Mouse (Mus musculus) testis, adult 2 months (tissue): ENCODE results near the gene Lrrc28. TPM values are rescaled to one million over a fixed set of nuclear protein-coding genes. Genes with fewer than 3 reads are reported as not detected.

Experiments used
- H3K27ac ChIP-seq: fragments of 200-500 bp; 2 replicates; pipeline ENCODE4 v1.5.1; 2012; ENCODE audit warnings: low read depth, low read length; ENCODE audit not compliant: control insufficient read depth, insufficient read depth
- H3K27me3 ChIP-seq: fragments of 200-500 bp; 2 replicates; pipeline ENCODE4 v1.6.1; 2012; ENCODE audit warnings: mild to moderate bottlenecking, low read length, moderate library complexity; ENCODE audit not compliant: control insufficient read depth, insufficient read depth
- H3K36me3 ChIP-seq: fragments of 200-500 bp; 2 replicates; pipeline ENCODE4 v1.6.1; 2012; ENCODE audit warnings: mild to moderate bottlenecking, low read length; ENCODE audit not compliant: control insufficient read depth, insufficient read depth
- H3K4me1 ChIP-seq: fragments of 200-500 bp; 2 replicates; pipeline ENCODE4 v1.6.1; 2012; ENCODE audit warnings: low read length; ENCODE audit not compliant: control insufficient read depth, insufficient read depth
- H3K4me3 ChIP-seq: fragments of 200-500 bp; 2 replicates; pipeline ENCODE4 v1.5.1; 2012; ENCODE audit warnings: low read depth, mild to moderate bottlenecking, low read length, moderate library complexity, mixed read lengths; ENCODE audit not compliant: control insufficient read depth
- CTCF ChIP-seq: fragments of 200-500 bp; IDR thresholded peaks from 2 replicates; pipeline ENCODE4 v1.5.1; 2012; ENCODE audit warnings: low read depth, mild to moderate bottlenecking, inconsistent platforms, low read length, moderate library complexity; ENCODE audit not compliant: control insufficient read depth, insufficient read depth, insufficient replicate concordance
- POLR2A ChIP-seq: fragments of 200-500 bp; IDR thresholded peaks from 2 replicates; pipeline ENCODE4 v1.6.1; 2012; ENCODE audit warnings: low read depth, mild to moderate bottlenecking, inconsistent platforms, low read length, moderate library complexity; ENCODE audit not compliant: control insufficient read depth
- polyA plus RNA-seq: library from polyadenylated mRNA; depleted of rRNA; stranded (reverse); fragments of >200 nt; gene quantifications from 2 replicates; pipeline ENCODE4 v1.2.3, GENCODE M21; 2012

Lrrc28 gene
- polyA plus RNA-seq, 1 experiment, result 565 TPM

DNA sequence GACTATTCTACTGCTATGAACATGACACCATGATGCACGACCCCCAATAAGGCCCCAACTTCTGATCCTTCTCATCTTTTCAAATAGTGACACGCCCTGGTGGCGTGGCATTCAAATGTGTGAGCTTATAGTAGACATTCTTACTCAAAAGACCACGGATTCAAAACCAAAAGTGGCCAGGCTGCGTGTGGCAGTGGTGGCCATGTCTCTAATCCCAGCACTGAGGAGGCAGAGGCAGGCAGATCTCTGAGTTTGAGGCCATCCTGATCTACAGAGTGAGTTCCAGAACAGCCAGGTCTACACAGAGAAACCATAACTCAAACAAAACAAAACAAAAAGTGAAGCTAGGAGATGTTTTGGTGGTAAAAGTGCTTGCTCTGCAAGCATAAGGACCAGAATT, 18.4 kb downstream of the Lrrc28 start:
- no peak for TF ChIP-seq CTCF
- no peak for TF ChIP-seq POLR2A
- H3K36me3 ChIP-seq, result no peaks in the 10 kb centered on the region; the same call in 1 of the 2 replicates
- H3K4me1 ChIP-seq, result no peaks in the 10 kb centered on the region
- no peak overlapping the region for H3K4me3 ChIP-seq
- H3K27ac ChIP-seq, result no peak overlapping the region
- H3K27me3 ChIP-seq, result no peaks in the 10 kb centered on the region

- Histone ChIP-seq H3K4me3 (no peak overlapping the region), H3K27ac (no peak overlapping the region), H3K36me3 (no peaks in the 10 kb centered on the region; the same call in 1 of the 2 replicates), H3K4me1 (no peaks in the 10 kb centered on the region), H3K27me3 (no peaks in the 10 kb centered on the region)
- TF ChIP-seq POLR2A (no peak), CTCF (no peak)
Observed at GRCm38 (mm10) chr7:67622151-67622550, 22.9 kb downstream of the Lrrc28 start.

GRCm38 (mm10) chr7:67619836-67620235, 25.2 kb downstream of the Lrrc28 start:
- Histone ChIP-seq H3K27me3 (no peaks in the 10 kb centered on the region), H3K27ac (no peak overlapping the region), H3K36me3 (no peaks in the 10 kb centered on the region), H3K4me3 (no peak overlapping the region), H3K4me1 (no peaks in the 10 kb centered on the region)
- TF ChIP-seq POLR2A (no peak), CTCF (no peak)

DNA sequence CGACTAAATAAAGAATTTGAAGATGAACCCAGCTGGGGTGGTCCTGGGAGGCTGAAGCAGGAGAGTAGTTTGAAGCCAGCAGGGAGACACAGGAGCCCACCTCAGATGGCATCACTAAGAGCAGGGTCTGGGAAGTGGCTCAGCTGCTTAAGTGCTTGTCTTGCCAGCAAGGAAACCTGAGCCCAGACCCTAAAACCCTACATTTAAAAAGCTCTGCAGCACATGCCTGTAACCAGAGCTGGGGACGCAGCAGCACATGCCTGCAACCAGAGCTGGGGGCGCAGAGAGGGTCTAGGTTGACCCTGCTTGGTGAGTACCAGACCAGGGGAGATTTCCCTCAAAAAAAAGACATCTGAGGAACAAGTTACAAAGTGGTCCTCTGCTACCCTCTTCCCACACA, 26.8 kb downstream of the Lrrc28 start:
- no peak for TF ChIP-seq POLR2A
- TF ChIP-seq CTCF, result no peak
- Histone ChIP-seq H3K4me3 (no peak overlapping the region), H3K27me3 (no peaks in the 10 kb centered on the region), H3K4me1 (no peaks in the 10 kb centered on the region), H3K36me3 (no peaks in the 10 kb centered on the region), H3K27ac (no peak overlapping the region)

GRCm38 (mm10) chr7:67617646-67618045, 27.4 kb downstream of the Lrrc28 start:
- H3K4me3 ChIP-seq, result no peak overlapping the region
- no peak overlapping the region for H3K27ac ChIP-seq
- H3K4me1 ChIP-seq, result no peaks in the 10 kb centered on the region
- H3K36me3 ChIP-seq, result no peaks in the 10 kb centered on the region
- H3K27me3 ChIP-seq, result no peaks in the 10 kb centered on the region
- TF ChIP-seq POLR2A (no peak), CTCF (no peak)

- Histone ChIP-seq H3K27me3 (no peaks in the 10 kb centered on the region), H3K36me3 (no peaks in the 10 kb centered on the region), H3K4me3 (no peak overlapping the region), H3K4me1 (no peaks in the 10 kb centered on the region), H3K27ac (no peak overlapping the region)
- TF ChIP-seq POLR2A (no peak), CTCF (no peak)
Observed at GRCm38 (mm10) chr7:67616890-67617289, 28.2 kb downstream of the Lrrc28 start.

GRCm38 (mm10) chr7:67614464-67614861, 30.6 kb downstream of the Lrrc28 start:
- no peaks in the 10 kb centered on the region for H3K27me3 ChIP-seq
- TF ChIP-seq CTCF (no peak), POLR2A (no peak)
- no peak overlapping the region for H3K4me3 ChIP-seq
- no peaks in the 10 kb centered on the region for H3K4me1 ChIP-seq
- H3K36me3 ChIP-seq, result no peaks in the 10 kb centered on the region
- H3K27ac ChIP-seq, result no peak overlapping the region

- TF ChIP-seq CTCF, result no peak
- no peak for TF ChIP-seq POLR2A
- Histone ChIP-seq H3K4me1 (no peaks in the 10 kb centered on the region), H3K36me3 (no peaks in the 10 kb centered on the region), H3K27ac (no peak overlapping the region), H3K4me3 (no peak overlapping the region), H3K27me3 (no peaks in the 10 kb centered on the region)
Observed at GRCm38 (mm10) chr7:67613795-67614463, 31.1 kb downstream of the Lrrc28 start.
